Mouse (Mus musculus) megakaryocyte, embryonic 14.5 days (primary cell): Measurements from ENCODE around the gene Hist1h4d.

Source experiments
- FLI1 ChIP-seq: IDR thresholded peaks from 2 replicates; pipeline ENCODE4 v1.6.1; 2012; ENCODE audit warnings: low read length, inconsistent platforms, mixed read lengths
- GATA1 ChIP-seq: IDR thresholded peaks from 3 replicates; pipeline ENCODE4 v1.6.1; 2012; ENCODE audit warnings: mixed read lengths, low read length, inconsistent platforms, borderline replicate concordance

DNA sequence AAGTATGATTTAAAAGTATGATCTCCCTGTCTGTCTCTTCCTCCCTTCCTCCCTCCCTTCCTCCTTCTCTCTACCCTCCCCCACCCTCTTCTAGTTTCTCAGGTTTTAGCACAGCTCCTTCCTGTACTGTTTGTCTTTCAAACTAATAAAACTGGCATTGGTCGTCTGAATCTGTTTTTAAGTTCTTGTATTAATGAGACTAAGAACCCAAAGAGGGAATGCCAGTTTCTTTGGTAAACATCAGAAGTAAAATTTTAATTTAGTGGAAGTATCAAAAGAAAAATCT lies 5.5 kb downstream of the Hist1h4d start:
- no peak for TF ChIP-seq GATA1
- TF ChIP-seq FLI1, result no peak
